Mouse (Mus musculus) retina, adult 2 months (tissue): ENCODE measurements around the gene B3gntl1.

ENCODE experiments used
- DNase-seq: peaks from one replicate; pipeline ENCODE4 v3.0.0-alpha.2; 2012; ENCODE audit warnings: low read depth, low spot score

Gene B3gntl1

DNA sequence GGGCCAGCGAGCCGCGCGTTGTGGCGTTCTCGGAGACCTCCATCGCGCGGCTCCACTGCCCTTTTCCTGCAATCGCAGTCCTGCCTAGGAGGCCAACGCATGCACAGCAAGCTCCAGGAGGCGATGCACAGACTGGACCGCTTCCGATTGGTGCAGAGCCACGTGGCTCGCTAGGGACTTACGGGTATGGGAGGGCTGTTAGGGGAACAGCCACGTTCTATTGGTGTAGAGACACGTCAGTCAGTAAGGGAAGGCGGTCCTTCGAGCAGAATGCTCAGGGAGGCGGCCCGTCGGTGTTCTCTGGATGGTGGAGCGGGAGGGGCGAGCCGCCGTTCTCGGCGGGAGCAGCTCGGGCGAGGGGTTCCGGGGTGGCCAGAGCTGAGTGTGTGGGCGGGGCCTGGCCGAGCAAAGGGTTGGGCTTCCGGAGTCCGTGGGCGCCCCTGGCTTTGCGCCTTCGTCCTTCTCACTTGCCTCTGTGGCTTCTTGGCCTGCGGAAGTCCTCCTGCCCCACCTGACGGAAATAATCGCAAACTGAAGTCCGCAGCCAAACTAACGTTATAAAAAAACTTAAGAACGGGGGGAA is at the start of gene B3gntl1:
Gene B3gntl1, minus strand, starts transcription at position 164 of the 583 bp plus-strand sequence.
- peak; percentile 99 for DNase-seq

DNA sequence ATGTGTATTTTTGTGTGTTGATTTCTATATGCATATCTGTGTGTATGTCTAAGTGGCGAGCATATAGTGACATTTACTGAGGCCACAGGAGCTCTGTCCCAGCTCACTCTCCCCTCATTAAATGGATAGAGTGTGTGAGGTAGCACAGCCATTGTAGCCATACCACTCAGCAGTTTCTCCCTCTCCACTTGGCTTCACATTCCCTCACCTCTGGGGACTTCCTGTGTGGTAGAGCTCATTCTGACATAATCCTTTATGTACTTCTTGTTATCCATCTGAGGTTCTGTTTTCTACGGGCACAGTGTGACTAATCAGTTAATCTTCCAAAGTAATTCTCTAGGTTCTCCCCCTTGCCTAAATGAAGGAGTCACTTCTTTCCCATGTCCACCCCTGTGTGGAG is 49.5 kb upstream of the B3gntl1 start:
- no peak for DNase-seq

DNA sequence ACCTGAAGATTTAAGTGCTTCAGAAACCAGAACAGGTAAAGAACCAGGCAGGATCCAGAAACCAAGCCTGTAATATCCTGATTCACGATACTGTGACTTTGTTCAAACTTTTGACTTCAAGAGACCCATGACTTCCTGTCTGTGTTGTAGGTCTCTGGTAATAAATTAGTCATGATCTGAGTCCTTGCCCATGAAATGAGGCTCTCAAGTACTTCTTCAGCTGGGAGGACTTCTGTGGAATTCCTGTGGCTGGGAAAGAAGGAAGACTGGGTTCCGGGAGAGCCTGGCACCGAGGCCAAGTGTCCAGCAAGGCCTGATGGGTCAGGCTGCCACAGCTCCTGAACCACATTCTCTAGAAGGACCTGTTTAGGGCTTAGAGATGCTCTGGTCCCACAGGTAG is 47.8 kb upstream of the B3gntl1 start:
- no peak for DNase-seq

DNA sequence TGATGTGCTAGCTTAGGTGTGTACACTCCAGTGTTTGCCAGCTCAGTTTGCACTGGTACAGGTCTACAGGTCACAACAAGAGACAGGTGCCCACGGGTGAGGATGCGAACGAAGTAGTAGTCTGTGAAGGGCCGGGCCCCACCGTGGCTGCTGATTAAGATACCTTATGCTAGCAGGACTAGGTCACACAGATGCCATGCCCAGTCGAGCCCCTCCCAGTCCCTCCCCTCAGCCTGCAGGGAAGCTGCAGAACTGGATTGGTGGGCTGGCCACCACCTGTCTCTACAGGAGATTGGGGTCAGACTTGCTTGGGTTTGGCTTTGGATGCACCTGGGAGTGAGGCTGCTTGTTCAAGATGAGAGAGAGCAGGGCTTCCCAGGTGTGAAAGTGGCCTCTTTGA is 44.8 kb upstream of the B3gntl1 start:
- DNase-seq = no peak

DNA sequence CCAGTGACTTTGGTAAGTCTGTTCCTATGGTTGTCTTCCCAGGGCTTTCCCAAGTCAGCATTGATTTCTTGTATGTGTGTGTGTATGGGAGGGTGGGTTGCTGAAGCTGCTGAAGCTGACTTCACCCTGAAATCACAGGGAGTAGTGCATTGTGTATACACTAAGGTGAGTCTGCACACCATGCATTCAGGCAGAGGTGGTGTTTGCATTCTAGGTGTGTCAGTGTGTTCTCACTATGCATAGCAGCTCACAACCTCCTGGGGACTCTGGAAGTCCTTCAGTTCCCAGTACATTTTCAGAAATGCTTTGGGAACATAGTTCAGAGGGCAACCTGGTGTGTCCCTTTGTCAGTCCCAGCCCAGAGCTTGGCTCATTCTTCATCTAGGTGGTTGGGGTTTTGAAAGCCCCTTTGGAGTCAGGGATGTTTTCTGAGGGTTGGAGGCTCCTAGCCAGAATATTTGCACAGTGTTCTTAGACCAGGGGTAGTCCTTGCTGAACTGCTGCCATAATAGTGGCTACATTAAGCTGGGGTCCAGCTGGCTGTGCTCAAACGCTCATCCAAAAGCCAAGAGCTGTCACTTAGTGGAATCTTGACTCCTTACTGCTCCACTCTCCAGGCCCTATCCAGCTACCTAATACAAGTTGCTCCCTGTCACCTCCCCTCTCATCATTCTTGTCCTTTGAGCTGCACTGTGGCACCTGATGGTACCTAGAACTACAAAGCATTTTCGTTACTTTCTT is 42.0 kb upstream of the B3gntl1 start:
- no peak for DNase-seq

DNA sequence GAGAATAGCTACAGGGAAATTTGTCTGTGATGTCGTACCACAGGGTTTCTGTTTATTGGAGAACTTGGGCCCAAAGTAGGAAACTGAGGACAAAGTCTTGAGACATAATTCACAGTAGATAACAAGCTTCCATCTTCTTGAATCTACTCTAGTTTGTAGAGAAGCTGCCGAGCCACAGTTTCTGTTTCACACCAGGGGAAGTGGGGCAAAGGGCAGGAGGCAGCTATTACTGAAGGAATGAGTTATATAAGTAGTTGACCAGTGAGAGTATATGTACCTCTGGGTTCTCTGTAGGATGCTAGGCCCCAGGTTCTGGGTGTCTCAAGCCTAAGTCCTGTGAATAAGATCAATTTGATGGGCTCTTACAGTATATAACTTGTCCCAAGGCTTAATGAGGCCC is 40.6 kb upstream of the B3gntl1 start:
- no peak for DNase-seq

DNA sequence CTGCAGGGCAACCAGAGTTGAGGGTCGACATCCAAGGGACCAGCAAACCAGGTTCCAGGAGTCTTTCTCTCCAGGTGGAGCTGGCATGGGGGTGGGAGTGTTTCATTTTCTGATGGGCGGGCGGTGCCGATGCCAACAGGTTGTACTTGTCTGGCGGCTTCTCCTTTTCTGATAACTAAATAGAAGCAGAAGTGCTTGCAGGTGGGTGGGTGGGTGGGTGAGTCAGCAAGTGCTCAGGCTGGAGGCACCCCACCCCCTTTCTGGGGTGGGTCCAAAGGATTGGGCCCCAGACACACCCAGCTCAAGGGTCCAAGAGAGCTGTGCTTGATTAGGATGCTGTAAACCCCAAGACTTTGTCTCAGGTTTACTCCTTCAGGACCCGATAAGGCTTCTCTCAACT is 40.0 kb upstream of the B3gntl1 start:
- DNase-seq = no peak

DNA sequence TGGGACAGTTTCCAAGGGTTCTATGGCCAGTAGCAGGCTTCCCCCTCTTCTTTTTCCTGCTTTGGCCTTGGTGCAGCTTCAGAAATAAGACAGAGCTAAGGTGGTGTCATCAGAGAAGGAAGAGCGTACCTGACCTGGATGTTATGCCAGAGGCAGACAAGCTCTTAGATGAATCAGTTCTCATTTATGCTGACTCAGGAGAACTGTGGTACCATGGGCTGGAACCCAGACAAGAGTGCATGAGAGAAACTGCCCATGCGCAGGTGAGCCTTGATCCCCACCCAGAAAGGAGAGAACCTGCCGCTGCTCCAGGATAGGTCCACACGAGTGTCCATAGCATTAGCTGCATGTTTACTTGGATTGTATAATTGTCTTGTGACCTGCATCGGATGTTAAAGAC is 37.3 kb upstream of the B3gntl1 start:
- DNase-seq = no peak

DNA sequence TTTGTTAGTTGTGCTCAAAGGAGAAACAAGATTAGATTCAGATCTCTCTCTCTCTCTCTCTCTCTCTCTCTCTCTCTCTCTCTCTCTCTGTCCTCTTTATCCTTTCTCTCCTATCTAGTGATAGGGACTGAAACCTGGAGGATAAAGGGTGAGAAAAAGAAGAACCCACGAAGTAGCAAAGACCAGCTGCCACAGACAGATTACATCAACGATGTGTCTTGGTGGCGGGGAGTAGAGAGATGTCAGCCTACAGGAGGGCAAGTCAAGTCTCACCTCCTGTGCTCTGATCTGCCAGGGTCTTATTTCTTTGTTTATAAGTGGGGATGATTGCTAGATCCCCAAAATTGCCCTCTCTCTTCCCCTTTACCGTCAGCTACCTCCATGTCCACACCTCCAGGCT is 36.3 kb upstream of the B3gntl1 start:
- DNase-seq = no peak

DNA sequence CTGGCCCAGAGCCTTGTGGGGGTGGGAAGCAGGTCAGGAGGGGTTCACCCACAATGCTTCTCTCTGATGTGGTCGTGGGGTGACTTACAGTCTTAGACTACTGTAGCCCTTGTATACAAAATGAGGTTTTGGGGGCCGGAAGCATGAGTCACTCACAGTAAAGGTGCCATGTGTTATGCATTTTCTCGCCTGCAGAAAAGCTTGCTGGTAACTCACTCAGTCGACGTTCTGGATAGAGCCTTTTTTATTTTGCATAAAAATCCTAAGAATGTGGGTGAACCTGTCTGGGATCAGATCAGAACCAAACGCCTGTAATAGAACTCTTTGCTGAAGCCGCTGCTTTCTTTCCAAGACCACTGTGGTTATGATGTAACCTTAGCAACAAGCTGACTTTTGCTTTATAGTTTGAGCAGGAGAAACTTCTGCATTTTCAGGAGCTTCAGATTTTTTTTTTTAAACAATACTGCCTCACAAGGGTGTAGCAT is 33.6 kb upstream of the B3gntl1 start:
- DNase-seq = no peak

DNA sequence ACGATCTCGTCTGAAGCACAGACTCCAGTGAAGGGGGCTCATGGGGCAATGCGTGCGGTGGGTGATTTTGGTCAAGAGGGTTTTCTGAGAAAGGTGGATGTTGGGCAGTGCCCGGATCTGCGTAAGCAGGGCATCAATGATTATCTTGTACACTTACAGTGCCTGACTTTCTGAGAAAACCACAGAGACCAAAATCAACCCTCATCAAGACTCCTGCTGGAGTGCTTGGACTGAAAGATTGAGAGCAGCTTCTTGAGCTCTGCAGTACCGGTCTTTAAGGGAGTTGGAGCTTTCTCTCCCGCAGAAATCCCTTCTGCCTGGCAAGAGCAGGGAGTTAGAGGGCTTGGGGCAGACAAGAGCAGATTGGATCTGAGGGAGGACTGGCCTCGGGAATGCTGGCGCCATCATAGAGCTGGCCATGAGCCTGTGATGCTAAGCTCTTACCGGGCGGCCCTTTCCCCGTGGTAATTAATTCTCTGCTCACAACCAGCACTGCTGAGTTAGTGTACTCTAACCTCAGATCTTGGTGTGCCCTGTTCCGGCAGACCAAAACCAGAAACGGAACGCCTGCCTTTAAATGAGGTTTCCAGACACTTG is 30.8 kb upstream of the B3gntl1 start:
- no peak for DNase-seq

DNA sequence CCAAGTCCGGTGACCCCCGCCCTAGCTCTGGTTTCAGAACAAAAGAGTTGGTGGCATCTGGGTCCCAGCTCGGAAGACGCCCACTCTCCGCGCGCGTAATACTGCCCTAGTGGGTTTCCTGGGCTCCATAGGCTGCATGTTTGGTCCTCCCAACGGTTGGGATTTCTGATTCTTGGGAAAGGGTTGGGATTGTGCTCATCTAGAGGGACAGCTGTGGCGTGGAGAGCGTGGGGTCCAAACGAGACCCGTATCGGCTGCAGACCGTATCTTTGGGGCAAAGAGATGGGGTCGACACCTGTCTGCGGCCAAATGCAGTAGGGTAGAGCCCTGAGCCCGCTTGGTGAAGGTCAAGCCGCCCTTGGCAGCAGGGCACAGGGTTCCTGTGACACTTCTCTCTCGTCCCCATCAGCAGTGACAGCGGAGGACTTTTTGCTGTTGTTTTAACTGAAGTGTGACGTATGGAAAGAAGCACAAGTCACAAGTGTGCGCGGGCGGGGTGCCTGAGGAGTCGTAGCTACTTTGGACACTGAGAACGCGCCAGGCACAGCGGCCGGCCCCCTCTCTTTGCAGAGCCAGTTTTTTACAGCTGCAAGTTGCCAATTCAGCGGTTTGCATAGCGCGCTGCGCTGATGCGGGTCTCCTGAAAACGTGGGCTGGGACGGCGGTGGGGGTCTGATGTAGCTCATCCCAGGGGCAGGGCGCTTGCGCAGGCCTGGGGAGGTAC is 30.1 kb upstream of the B3gntl1 start:
- DNase-seq = no peak

DNA sequence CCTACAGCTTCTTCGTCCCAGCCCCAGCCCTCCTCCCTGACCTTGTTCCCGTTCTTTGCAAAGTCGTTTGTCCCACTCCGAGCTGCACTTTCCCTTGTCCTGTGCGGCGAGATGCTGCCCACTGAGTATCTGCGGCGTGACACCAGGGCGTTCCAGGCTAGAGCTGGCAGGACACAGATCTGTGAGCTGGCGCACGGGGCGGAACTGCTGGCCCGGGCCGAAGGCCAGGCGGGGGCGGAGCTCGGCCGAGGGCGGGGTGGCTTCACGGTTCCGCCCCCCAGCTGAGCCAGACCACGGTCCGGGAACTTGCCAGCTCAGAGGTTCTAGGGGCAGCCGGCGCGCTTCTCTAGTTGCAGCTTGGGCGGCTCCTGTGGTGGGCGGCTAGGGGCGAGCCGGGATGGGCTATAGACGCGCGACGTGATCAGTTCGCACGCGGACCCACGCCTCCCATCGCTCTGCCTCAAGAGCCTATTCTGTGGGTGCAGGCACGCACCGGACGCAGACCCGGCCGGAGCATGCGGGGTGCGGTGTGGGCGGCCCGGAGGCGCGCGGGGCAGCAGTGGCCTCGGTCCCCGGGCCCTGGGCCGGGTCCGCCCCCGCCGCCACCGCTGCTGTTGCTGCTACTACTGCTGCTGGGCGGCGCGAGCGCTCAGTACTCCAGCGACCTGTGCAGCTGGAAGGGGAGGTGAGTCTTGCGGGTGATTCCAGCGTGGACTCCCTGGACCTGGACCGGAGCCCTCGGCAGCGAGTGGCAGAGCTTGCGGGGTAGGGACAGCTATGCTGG is 29.4 kb upstream of the B3gntl1 start:
- peak; percentile 25 for DNase-seq

DNA sequence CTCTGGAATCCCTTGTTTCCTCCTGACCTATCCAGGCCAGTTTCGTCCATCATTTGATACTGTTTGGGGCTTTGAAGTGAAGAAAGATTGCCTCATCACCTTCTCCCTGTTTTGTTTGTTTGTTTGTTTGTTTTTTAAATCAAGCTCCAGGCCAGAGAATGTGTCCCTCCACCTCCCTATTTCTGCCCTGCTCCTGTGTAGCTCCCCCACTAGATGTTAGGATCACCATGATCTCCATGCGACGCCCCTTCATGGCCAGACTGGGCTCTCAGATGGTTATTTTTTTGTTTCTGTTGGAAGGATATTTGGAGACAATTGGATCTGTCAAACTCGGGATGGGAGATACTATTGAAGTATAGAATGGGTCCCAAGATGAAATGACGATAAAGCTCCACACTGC is 28.3 kb upstream of the B3gntl1 start, which contains the start of gene Metrnl:
Gene Metrnl, plus strand, starts transcription at position 301 of the 400 bp plus-strand sequence.
- DNase-seq = no peak

DNA sequence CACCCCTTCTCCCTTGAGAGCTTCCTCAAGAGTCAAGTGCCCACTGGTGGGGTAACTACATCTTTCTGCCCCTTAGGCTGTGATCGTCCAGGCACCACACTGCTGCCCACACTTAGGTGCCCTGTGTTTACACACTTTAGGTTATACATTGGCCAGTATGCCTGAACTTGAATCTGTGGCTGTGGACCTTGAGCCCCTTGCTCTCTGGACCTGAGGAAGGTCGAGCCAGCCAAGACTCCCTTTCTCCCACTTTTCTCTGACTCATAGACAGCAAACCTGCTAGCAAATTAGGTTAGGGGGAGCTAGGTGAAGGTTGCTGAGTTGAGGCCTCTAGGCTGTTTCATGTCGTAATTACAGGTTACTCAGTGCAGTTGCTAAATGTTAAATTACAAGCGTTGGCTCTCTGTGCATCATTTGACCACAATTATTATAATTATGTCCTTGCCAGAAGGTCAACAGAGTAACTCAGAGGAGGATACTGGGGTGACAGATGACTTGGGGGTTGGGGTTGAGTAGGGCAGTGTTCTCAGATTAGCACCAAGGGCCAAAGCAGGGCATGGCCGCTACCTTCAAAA is 25.5 kb upstream of the B3gntl1 start:
- DNase-seq = no peak

DNA sequence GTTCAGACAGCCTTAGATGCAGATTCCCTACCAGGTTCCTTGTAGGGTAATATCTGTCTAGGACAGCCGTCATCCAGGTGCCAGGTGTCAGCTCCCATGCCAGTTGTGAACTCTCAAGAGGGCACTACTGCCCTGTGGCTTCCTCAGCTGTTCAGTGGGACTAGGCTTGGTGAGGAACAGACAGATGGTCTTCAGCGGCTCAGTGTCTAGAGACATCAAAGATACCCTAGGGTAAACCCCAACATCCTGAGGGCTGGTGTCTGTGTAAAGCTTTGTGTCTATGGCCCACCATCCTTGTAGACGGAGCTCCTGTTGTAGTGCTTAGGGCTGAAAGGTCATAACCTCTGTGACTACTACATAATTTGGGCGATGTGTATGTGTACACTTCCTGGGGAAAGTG is 24.3 kb upstream of the B3gntl1 start:
- no peak for DNase-seq

DNA sequence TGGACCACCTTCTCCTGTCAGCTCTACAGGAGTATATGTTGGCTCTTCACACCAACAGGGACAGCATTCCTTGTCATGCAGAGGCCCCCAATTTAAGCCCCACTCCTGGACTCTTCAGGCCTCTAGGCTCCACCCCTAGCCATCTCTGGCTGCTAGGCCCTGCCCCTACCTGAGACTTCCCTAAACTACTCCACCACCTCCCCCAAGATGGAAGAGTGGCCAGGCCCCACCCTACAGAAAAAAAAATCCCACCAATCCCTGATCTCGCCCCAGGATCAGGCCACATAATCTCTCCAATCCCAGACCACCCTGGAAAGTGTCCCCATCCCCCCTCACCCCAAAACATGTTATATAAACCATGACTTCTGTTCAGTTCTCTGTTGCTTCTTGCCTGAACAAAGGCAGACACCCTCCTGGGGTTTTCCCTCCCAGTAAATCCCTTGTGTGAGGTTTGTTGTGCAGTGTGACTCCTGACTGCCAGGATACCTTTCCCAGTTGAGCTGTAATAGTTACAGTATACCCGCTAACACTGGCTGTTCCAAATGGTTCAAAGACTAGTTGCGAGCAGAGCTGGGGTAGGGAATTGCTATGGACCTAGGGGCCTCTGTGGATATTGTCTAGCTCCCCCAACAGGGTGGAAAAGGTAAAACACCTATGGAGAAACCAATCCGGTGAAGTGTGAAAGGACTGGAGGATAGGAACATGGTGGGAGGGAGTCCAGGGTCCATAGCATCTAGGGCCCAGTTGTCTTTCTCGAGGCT is 22.5 kb upstream of the B3gntl1 start:
- DNase-seq = no peak

DNA sequence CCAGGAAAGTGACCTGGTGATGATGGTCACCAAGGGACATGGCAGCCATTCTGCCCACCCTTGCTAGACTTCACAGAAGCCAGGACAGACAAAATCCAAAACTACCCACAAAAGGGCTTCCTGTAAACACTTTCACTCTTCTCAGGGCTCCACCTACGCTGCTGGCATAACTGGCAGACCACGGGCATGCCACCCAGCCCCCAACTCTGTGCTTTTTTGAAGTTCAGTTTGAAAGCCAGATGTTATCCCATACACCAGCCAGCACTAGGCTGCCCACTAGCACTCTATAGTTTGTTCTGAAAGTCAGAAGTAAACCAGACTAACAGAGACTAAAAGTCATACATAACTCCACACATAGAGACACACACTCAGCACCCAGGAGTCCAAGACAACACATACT is 15.1 kb upstream of the B3gntl1 start:
- no peak for DNase-seq

DNA sequence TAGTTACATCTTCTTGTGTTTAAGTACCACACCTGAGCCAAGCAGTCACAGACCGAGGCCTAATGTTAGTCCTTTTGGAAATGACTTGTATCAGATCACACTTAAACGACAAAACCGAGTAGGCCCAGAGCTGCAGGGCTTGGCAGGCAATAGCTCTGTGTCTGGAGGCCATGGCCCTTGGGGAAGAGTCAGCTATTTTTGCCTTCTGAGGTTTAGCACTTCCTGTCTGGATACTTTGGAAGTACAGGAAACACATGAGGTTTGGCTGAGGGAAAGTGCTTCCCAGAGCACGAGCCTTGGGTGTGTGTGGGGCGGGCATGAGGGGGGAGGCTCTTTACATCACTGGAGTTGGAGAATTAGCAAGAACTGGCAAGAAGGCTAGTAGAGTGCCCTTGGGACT is 13.7 kb upstream of the B3gntl1 start:
- DNase-seq = no peak

DNA sequence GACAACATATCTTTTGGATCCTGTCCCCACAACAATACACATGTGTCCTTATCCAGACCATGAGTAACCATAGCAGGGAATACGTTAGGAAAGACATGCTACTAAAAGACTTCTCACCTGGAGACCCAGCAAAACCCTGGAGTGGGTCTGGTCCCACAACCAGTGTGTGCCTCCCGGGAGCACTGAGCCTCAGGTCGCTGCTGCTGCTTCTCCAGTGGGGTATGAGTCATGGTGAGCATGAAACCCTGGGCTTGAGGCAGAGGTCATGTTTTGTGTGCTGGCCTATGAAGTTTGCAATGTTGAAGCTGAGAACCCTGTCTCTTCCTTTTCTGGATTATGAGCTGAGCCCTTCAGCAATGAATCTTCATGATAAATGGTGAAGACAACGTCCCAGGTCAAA is 13.1 kb upstream of the B3gntl1 start:
- no peak for DNase-seq
